Mouse (Mus musculus): Measurements from ENCODE around the gene Rbfox1. TPM values are rescaled to one million over a fixed set of nuclear protein-coding genes. Genes with fewer than 3 reads are reported as not detected.

Rbfox1 gene
- total and polyA plus RNA-seq, 2 experiments: 0.09 TPM; not detected in 1

DNA sequence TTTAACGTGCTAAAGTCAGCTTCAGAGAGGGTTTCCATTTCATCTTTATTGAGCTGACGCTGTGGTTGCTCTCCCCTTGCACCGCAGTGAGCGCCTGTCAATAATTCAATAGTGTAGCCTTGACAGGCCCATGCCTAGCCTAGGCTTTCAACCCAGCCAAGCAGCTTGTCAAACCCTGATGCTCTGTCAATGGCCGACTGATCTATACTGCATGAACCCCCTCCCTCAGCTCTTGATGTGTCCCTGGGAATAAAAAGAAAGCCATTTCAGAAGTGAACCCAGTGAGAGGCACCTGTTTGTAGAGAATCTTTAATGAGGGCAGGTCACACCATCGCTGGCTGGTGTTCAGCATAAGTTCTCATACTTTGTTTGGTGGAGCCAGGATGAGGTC is 1274.7 kb downstream of the Rbfox1 start:
- H3K36me3 ChIP-seq (ENCODE audit: control insufficient read depth, insufficient read depth, low read length): no peaks in the 10 kb centered on the region
- TF ChIP-seq CTCF (IDR thresholded peaks at IDR 0.05; ENCODE audit: low read depth, low read length) (no peak), POLR2A (IDR thresholded peaks at IDR 0.05; ENCODE audit: extremely low read depth, insufficient read depth, low read length) (no peak)
- WGBS: 43% methylated on average over 6 of the region's 6 CpGs

DNA sequence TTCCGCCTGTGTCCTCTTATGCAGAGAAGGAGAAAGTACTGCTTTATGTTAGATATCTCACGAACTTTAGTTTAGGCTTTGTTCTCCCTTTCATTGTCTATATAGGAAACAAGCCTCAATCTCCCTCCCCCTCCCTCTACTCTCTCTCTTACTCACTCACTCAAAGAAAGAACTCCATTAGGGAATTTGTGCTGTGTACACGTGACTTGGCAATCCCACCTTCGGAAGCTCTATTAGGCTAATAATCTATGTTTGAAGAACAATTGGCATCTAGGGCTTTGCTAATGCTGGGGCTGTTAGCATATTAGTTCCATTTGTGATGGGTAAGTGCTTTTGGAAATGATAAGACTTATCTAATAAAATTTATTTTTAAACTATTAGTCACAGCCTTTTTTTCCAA is 1277.0 kb downstream of the Rbfox1 start:
- Histone ChIP-seq H3K79me2 (ENCODE audit: control insufficient read depth, insufficient read depth, low read length) (no peaks in the 10 kb centered on the region), H3K27ac (replicated peaks; ENCODE audit: insufficient read depth, low read depth, low read length) (no peak overlapping the region), H3K27me3 (ENCODE audit: control insufficient read depth, insufficient read depth, low read length) (no peaks in the 10 kb centered on the region; the same call in 1 of the 2 replicates), H3K4me1 (ENCODE audit: control insufficient read depth, insufficient read depth, low read length) (no peaks in the 10 kb centered on the region), H3K36me3 (ENCODE audit: control insufficient read depth, insufficient read depth, low read length) (no peaks in the 10 kb centered on the region), H3K9ac (ENCODE audit: low read depth, low read length) (no peak overlapping the region), H3K4me3 (ENCODE audit: insufficient read depth, low read depth, low read length) (no peak overlapping the region)
- no peak for DNase-seq (ENCODE audit: extremely low read depth, low read depth, low spot score)
- TF ChIP-seq POLR2A (IDR thresholded peaks at IDR 0.05; ENCODE audit: extremely low read depth, insufficient read depth, low read length): no peak
- no peak for TF ChIP-seq CTCF (IDR thresholded peaks at IDR 0.05; ENCODE audit: low read depth, low read length)
- 58% methylated on average over 4 of the region's 4 CpGs for WGBS

More for the DNA sequence above, 1274.7 kb downstream of the Rbfox1 start:
- no peak for DNase-seq (ENCODE audit: extremely low read depth, low read depth, low spot score)
- Histone ChIP-seq H3K27ac (replicated peaks; ENCODE audit: insufficient read depth, low read depth, low read length) (no peak overlapping the region), H3K79me2 (ENCODE audit: control insufficient read depth, insufficient read depth, low read length) (no peaks in the 10 kb centered on the region), H3K4me1 (ENCODE audit: control insufficient read depth, insufficient read depth, low read length) (no peaks in the 10 kb centered on the region), H3K27me3 (ENCODE audit: control insufficient read depth, insufficient read depth, low read length) (no peaks in the 10 kb centered on the region; the same call in 1 of the 2 replicates), H3K9ac (ENCODE audit: low read depth, low read length) (no peak overlapping the region), H3K4me3 (ENCODE audit: insufficient read depth, low read depth, low read length) (no peak overlapping the region)

DNA sequence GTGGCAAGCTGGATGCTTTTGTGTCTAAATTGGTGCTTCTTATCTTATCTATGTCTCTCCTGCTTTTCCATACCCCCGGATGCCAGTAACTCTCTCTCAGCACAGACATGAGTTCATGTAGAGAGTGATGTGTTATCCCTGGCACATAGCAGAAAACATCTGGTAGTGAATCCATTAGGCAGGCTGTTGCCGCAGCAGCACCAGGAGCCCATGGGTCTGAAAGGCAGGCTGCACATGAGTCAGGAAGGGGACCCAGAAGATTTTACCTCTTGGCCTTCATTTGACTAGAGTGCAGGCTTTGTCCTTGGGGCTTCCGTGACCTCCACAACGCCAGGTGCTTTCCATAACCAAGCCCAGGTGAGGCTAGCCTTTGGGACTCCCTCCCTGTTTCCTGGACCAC is 1278.5 kb downstream of the Rbfox1 start:
- Histone ChIP-seq H3K4me1 (ENCODE audit: control insufficient read depth, insufficient read depth, low read length) (no peaks in the 10 kb centered on the region), H3K27ac (replicated peaks; ENCODE audit: insufficient read depth, low read depth, low read length) (no peak overlapping the region), H3K27me3 (ENCODE audit: control insufficient read depth, insufficient read depth, low read length) (no peaks in the 10 kb centered on the region; the same call in 1 of the 2 replicates), H3K4me3 (ENCODE audit: insufficient read depth, low read depth, low read length) (no peak overlapping the region), H3K79me2 (ENCODE audit: control insufficient read depth, insufficient read depth, low read length) (no peaks in the 10 kb centered on the region), H3K36me3 (ENCODE audit: control insufficient read depth, insufficient read depth, low read length) (no peaks in the 10 kb centered on the region), H3K9ac (ENCODE audit: low read depth, low read length) (no peak overlapping the region)
- DNase-seq (ENCODE audit: extremely low read depth, low read depth, low spot score): no peak
- 76% methylated on average over 4 of the region's 4 CpGs for WGBS
- TF ChIP-seq CTCF (IDR thresholded peaks at IDR 0.05; ENCODE audit: low read depth, low read length) (no peak), POLR2A (IDR thresholded peaks at IDR 0.05; ENCODE audit: extremely low read depth, insufficient read depth, low read length) (no peak)

DNA sequence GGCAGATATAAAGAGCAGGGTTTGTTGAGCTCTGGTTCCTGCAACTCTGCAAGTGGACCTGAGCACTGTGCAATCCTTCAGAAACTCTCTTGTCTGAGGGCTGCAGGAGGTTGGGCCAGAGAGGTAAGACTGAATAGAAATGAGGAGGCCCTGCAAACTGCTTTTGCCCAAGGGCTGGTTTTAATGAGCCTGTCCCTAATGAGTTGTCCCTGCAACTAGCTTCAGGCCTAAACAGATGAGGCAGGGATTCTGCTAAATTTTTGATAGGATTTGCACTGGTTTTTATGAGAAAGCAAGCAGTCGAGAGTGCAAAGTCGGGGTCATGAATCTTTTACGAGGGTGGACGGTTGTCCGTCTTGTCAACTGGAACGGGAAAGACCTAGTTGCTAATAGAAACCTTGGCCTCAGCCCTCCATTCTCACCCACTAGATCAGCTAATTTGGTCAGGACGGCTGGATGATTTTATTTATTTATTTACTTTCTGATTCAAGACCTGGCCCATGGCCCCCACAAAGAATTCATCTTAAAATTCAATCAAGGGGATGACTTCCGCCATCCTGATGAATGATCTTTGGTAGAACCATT is 1279.1 kb downstream of the Rbfox1 start:
- TF ChIP-seq POLR2A (IDR thresholded peaks at IDR 0.05; ENCODE audit: extremely low read depth, insufficient read depth, low read length) (no peak), CTCF (IDR thresholded peaks at IDR 0.05; ENCODE audit: low read depth, low read length) (no peak)
- no peak overlapping the region for H3K9ac ChIP-seq (ENCODE audit: low read depth, low read length)
- H3K27me3 ChIP-seq (ENCODE audit: control insufficient read depth, insufficient read depth, low read length): no peaks in the 10 kb centered on the region
- no peaks in the 10 kb centered on the region for H3K79me2 ChIP-seq (ENCODE audit: control insufficient read depth, insufficient read depth, low read length)
- H3K4me1 ChIP-seq (ENCODE audit: control insufficient read depth, insufficient read depth, low read length): no peaks in the 10 kb centered on the region
- H3K36me3 ChIP-seq (ENCODE audit: control insufficient read depth, insufficient read depth, low read length): no peaks in the 10 kb centered on the region
- 90% methylated on average over 8 of the region's 8 CpGs for WGBS
- no peak for DNase-seq (ENCODE audit: extremely low read depth, low read depth, low spot score)
- H3K4me3 ChIP-seq (ENCODE audit: insufficient read depth, low read depth, low read length): no peak overlapping the region
- H3K27ac ChIP-seq (replicated peaks; ENCODE audit: insufficient read depth, low read depth, low read length): no peak overlapping the region

DNA sequence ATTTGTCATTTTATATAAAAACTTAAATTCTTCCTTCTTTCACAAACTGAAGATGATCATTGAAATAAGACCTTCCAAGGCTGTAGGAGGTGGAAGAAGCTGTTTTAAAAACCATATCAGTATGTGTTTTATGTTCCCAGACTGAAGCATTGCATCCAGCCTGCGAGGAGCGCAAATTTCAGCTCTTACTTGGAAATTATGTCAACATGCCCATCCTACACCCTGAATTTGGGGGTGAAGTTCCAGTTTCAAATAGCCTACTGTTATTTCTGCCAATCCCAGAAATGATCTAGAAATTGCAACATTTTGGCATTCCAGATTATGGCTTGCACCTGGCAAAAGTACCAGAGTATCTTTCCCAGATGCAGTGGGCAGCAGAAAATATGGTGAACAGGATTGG is 1290.8 kb downstream of the Rbfox1 start:
- 97% methylated on average over 2 of the region's 2 CpGs for WGBS

DNA sequence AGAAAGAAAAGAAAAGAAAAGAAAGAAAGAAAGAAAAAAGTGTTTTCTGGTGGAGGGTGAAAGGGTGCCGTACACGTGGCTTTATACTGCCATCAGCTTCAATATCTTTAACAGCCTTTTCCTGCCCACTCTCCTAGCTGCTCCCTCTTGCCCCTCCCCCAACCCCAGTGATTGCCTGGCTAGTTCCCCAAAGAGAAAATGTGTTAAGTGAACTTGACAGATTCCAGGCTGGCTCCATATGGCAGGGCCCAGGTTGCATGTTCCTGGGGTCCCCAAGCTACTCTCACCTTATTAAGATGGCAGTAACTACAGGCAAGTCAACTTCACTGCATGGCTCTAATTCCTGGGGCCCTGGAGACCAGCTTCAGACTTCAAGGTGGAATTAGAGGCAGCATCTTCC is 1302.6 kb downstream of the Rbfox1 start:
- no peak for TF ChIP-seq CTCF (IDR thresholded peaks at IDR 0.05; ENCODE audit: low read depth, low read length)
- no peak for TF ChIP-seq POLR2A (IDR thresholded peaks at IDR 0.05; ENCODE audit: extremely low read depth, insufficient read depth, low read length)

More for the DNA sequence above, 1290.8 kb downstream of the Rbfox1 start:
- TF ChIP-seq CTCF (IDR thresholded peaks at IDR 0.05; ENCODE audit: low read depth, low read length) (no peak), POLR2A (IDR thresholded peaks at IDR 0.05; ENCODE audit: extremely low read depth, insufficient read depth, low read length) (no peak)
- Histone ChIP-seq H3K36me3 (ENCODE audit: control insufficient read depth, insufficient read depth, low read length) (no peaks in the 10 kb centered on the region), H3K4me1 (ENCODE audit: control insufficient read depth, insufficient read depth, low read length) (no peaks in the 10 kb centered on the region), H3K4me3 (ENCODE audit: insufficient read depth, low read depth, low read length) (no peak overlapping the region), H3K27me3 (ENCODE audit: control insufficient read depth, insufficient read depth, low read length) (no peaks in the 10 kb centered on the region), H3K9ac (ENCODE audit: low read depth, low read length) (no peak overlapping the region), H3K79me2 (ENCODE audit: control insufficient read depth, insufficient read depth, low read length) (no peaks in the 10 kb centered on the region), H3K27ac (replicated peaks; ENCODE audit: insufficient read depth, low read depth, low read length) (no peak overlapping the region)
- no peak for DNase-seq (ENCODE audit: extremely low read depth, low read depth, low spot score)

More for the DNA sequence above, 1302.6 kb downstream of the Rbfox1 start:
- no peak overlapping the region for H3K27ac ChIP-seq (replicated peaks; ENCODE audit: insufficient read depth, low read depth, low read length)
- H3K79me2 ChIP-seq (ENCODE audit: control insufficient read depth, insufficient read depth, low read length): no peaks in the 10 kb centered on the region
- no peaks in the 10 kb centered on the region for H3K27me3 ChIP-seq (ENCODE audit: control insufficient read depth, insufficient read depth, low read length)
- H3K4me1 ChIP-seq (ENCODE audit: control insufficient read depth, insufficient read depth, low read length): no peaks in the 10 kb centered on the region
- no peaks in the 10 kb centered on the region for H3K36me3 ChIP-seq (ENCODE audit: control insufficient read depth, insufficient read depth, low read length)
- H3K9ac ChIP-seq (ENCODE audit: low read depth, low read length): no peak overlapping the region
- H3K4me3 ChIP-seq (ENCODE audit: insufficient read depth, low read depth, low read length): no peak overlapping the region
- DNase-seq (ENCODE audit: extremely low read depth, low read depth, low spot score): no peak
- 58% methylated on average over 2 of the region's 2 CpGs for WGBS
